In genomic region chr7:98344361-98344760, GRCm38 (mm10) we compare ENCODE assay signal across 9 mouse cellular contexts. TPM values are rescaled to one million over a fixed set of nuclear protein-coding genes. Genes with fewer than 3 reads are reported as not detected.
DNase-seq lines count a peak whose midpoint lies in the region; ATAC-seq and TF ChIP-seq lines count a peak whose summit lies in the region.
"Had no signal": no experiment of that assay in that cellular context is flagged by ENCODE, and none has a peak within 500 bp of the region (broad histone marks: within the 10 kb centered on the region; RNA-seq: fewer than 3 reads in every experiment).

No protein-coding gene starts in this region.

- in situ Hi-C loops in CH12.LX (cut with MboI; ENCODE audit: low pct_ligation_motif_present, low pct_unique_long_range_greater_than_20kb, low sequenced_read_pairs), result no loop called here

- H3K4me2 ChIP-seq in CH12.LX (ENCODE audit: insufficient read depth, low read depth, poor library complexity, severe bottlenecking), result no peak overlapping the region
- no peak overlapping the region for H3K4me2 ChIP-seq in lung, postnatal 0 days (replicated peaks; ENCODE audit: low read depth, low read length)
- H3K4me2 ChIP-seq: embryonic facial prominence, embryonic 13.5 days had no signal

- peaks cover 15% of the 10 kb centered on the region for H3K27me3 ChIP-seq in heart, embryonic 10.5 days (ENCODE audit: insufficient read depth, poor library complexity, severe bottlenecking)
- peaks cover 8% of the 10 kb centered on the region for H3K27me3 ChIP-seq in CH12.LX (replicated peaks)
- no peaks in the 10 kb centered on the region for H3K27me3 ChIP-seq in lung, postnatal 0 days (replicated peaks; ENCODE audit: insufficient read depth, low read length)

- H3K27ac ChIP-seq in heart, embryonic 10.5 days, result no peak overlapping the region
- H3K27ac ChIP-seq in CH12.LX (ENCODE audit: insufficient read depth, low read depth), result no peak overlapping the region
- no peak overlapping the region for H3K27ac ChIP-seq in lung, postnatal 0 days (ENCODE audit: low read length)
- H3K27ac ChIP-seq: embryonic facial prominence, embryonic 13.5 days had no signal

- H3K9ac ChIP-seq in CH12.LX (ENCODE audit: insufficient read depth, low read depth), result no peak overlapping the region
- no peak overlapping the region for H3K9ac ChIP-seq in lung, postnatal 0 days (replicated peaks; ENCODE audit: low read depth)
- H3K9ac ChIP-seq: embryonic facial prominence, embryonic 13.5 days had no signal

- dilution Hi-C loops in CH12.LX (cut with MboI; ENCODE audit: extremely low pct_ligation_motif_present, extremely low pct_unique_long_range_greater_than_20kb, low sequenced_read_pairs), result no loop called here

- peak; percentile 55 to 74 for TF ChIP-seq CTCF in CH12.LX (conservative IDR thresholded peaks at IDR 0.05 in 1 of 2, IDR thresholded peaks at IDR 0.05 in 1 of 2; ENCODE audit: low read depth in 2 of 2, low read length in 2 of 2)
- TF ChIP-seq CTCF in lung, postnatal 0 days (IDR thresholded peaks at IDR 0.05), result peak; percentile 77

- TF ChIP-seq POLR2A in CH12.LX (IDR thresholded peaks at IDR 0.05; ENCODE audit: low read depth, low read length), result no peak

- peak; percentile 57 for TF ChIP-seq RAD21 in CH12.LX (IDR thresholded peaks at IDR 0.05; ENCODE audit: low read depth, low read length)

- intact Hi-C loops in heart, postnatal 14 days (cut with DNase I), result loop anchor here (5.0 kb wide), 1 partner anchor 37 kb away; no protein-coding TSS in a partner anchor
- intact Hi-C loops in left cerebral cortex, postnatal 14 days (cut with DNase I), result loop anchor here (5.0 kb wide), 2 partner anchors 57 to 187 kb away; no protein-coding TSS in a partner anchor

- ATAC-seq in common myeloid progenitor, adult 5-6 weeks (replicated peaks; ENCODE audit: low read depth, poor library complexity, severe bottlenecking), result peak; percentile 59
- ATAC-seq in lung, postnatal 0 days, result peak; percentile 38; the same call in 1 of the 2 replicates

- no peaks in the 10 kb centered on the region for H3K36me3 ChIP-seq in heart, embryonic 10.5 days
- H3K36me3 ChIP-seq in CH12.LX (replicated peaks in 1 of 2; ENCODE audit: control insufficient read depth in 1 of 2, insufficient read depth in 1 of 2, low read length in 1 of 2), result no peaks in the 10 kb centered on the region
- no peaks in the 10 kb centered on the region for H3K36me3 ChIP-seq in lung, postnatal 0 days (ENCODE audit: insufficient read depth, low read length)

- WGBS in heart, embryonic 10.5 days, result 22% methylated on average over 3 of the region's 3 CpGs
- WGBS in lung, postnatal 0 days, result 16% methylated on average over 3 of the region's 3 CpGs

- peaks cover 17% of the 10 kb centered on the region for H3K4me1 ChIP-seq in heart, embryonic 10.5 days
- H3K4me1 ChIP-seq in CH12.LX (ENCODE audit: control insufficient read depth in 1 of 2, insufficient read depth in 2 of 2), result peaks cover 0 to 10% of the 10 kb centered on the region in 2 experiments; a peak in 2 of 4 replicates
- H3K4me1 ChIP-seq in lung, postnatal 0 days (ENCODE audit: insufficient read depth, low read depth, low read length), result 0 out of 2 replicates have a peak, but pooled peaks cover 3% of the 10 kb centered on the region
- H3K4me1 ChIP-seq: embryonic facial prominence, embryonic 13.5 days had no signal

- H3K4me3 ChIP-seq in heart, embryonic 10.5 days, result no peak overlapping the region
- no peak overlapping the region for H3K4me3 ChIP-seq in CH12.LX (replicated peaks in 1 of 3; ENCODE audit: low read depth in 2 of 3, low read length in 2 of 3, poor library complexity in 1 of 3)
- no peak overlapping the region for H3K4me3 ChIP-seq in lung, postnatal 0 days (ENCODE audit: low read depth, low read length)
- H3K4me3 ChIP-seq: embryonic facial prominence, embryonic 13.5 days had no signal

- TF ChIP-seq EP300 in CH12.LX (IDR thresholded peaks at IDR 0.05; ENCODE audit: low read length), result no peak
- TF ChIP-seq EP300 in lung, postnatal 0 days (IDR thresholded peaks at IDR 0.05), result no peak

- peak; percentile 53 to 66 for DNase-seq in heart, postnatal 14 days
- no peak for DNase-seq in heart, embryonic 10.5 days (ENCODE audit: low spot score)
- peak; percentile 53 for DNase-seq in 3T3-L1 (ENCODE audit: low read depth, low spot score)
- DNase-seq in CH12.LX (ENCODE audit: extremely low read depth), result peak; percentile 46
- peak; percentile 44 for DNase-seq in lung, postnatal 0 days (ENCODE audit: low spot score)
- peak; percentile 42 for DNase-seq in thymus, postnatal 0 days (ENCODE audit: low spot score)
- no peak for DNase-seq in left cerebral cortex, postnatal 14 days (ENCODE audit: low spot score in 2 of 2)

- H3K9me3 ChIP-seq in heart, embryonic 10.5 days, result no peaks in the 10 kb centered on the region
- H3K9me3 ChIP-seq in CH12.LX (replicated peaks; ENCODE audit: low read length), result no peaks in the 10 kb centered on the region
- no peaks in the 10 kb centered on the region for H3K9me3 ChIP-seq in lung, postnatal 0 days (ENCODE audit: low read length)
- H3K9me3 ChIP-seq: embryonic facial prominence, embryonic 13.5 days had no signal

- no peaks in the 10 kb centered on the region for H3K79me2 ChIP-seq in CH12.LX (replicated peaks; ENCODE audit: control insufficient read depth, extremely low read depth, insufficient read depth, poor library complexity, severe bottlenecking)

TF ChIP-seq in CH12.LX, 34 proteins besides CTCF, POLR2A, EP300 and RAD21:
- TF ChIP-seq MAX (IDR thresholded peaks at IDR 0.05; ENCODE audit: low read length), result 0 out of 2 replicates have a peak, but pooled peaks have one; percentile 27
- TF ChIP-seq CHD1 (IDR thresholded peaks at IDR 0.05; ENCODE audit: low read depth, low read length), result no peak
- TF ChIP-seq SMC3 (IDR thresholded peaks at IDR 0.05; ENCODE audit: low read depth, low read length), result peak; percentile 55

RNA-seq across cellular contexts. Expression of gene Tsku, which starts 16.8 kb away (rescaled TPM):
- 1 to 10 TPM; 4.0 to 4.4 TPM for total RNA-seq in heart, postnatal 14 days (2021)
- polyA plus RNA-seq in heart, embryonic 10.5 days (2016; fragmentation: Nextera tagmentation; extraction: Ambion mirVana), result 5.6 and 5.7 TPM in 2 replicates
- 2.1 and 3.9 TPM in 2 replicates for total RNA-seq in CH12.LX (2012; rRNA removed)
- total RNA-seq in CH12.LX (2014; rRNA removed), result 1.1 and 1.4 TPM in 2 replicates
- 3.0 and 3.9 TPM in 2 replicates for polyA plus RNA-seq in CH12.LX (2012; ENCODE audit: insufficient read length, low read depth)
- total RNA-seq in common myeloid progenitor, adult 5-6 weeks (2017), result not detected in 2 replicates
- polyA plus RNA-seq in lung, postnatal 0 days (2015; fragmentation: Nextera tagmentation; extraction: Ambion mirVana), result 8.6 and 9.1 TPM in 2 replicates
- 3.3 and 4.1 TPM in 2 replicates for polyA plus RNA-seq in thymus, postnatal 0 days (2015; fragmentation: Nextera tagmentation; extraction: Ambion mirVana)
- 1 to 10 TPM; 4.4 to 4.5 TPM for total RNA-seq in left cerebral cortex, postnatal 14 days (2021)

RNA-seq across cellular contexts. Expression of gene Acer3, which starts 23.4 kb away (rescaled TPM):
- 10 to 100 TPM in 1 of 2 experiments, 1 to 10 TPM in 1; 9.9 to 11.3 TPM for total RNA-seq in heart, postnatal 14 days (2021)
- 25.7 and 32.7 TPM in 2 replicates for polyA plus RNA-seq in heart, embryonic 10.5 days (2016; fragmentation: Nextera tagmentation; extraction: Ambion mirVana)
- total RNA-seq in CH12.LX (2012; rRNA removed) (14.4 TPM in 2 replicates), CH12.LX (2014; rRNA removed) (16.6 and 16.8 TPM in 2 replicates)
- polyA plus RNA-seq in CH12.LX (2012; ENCODE audit: insufficient read length, low read depth), result 10.7 and 11.5 TPM in 2 replicates
- total RNA-seq in common myeloid progenitor, adult 5-6 weeks (2017), result 24.0 and 25.4 TPM in 2 replicates
- polyA plus RNA-seq in lung, postnatal 0 days (2015; fragmentation: Nextera tagmentation; extraction: Ambion mirVana), result 33.1 and 43.4 TPM in 2 replicates
- polyA plus RNA-seq in thymus, postnatal 0 days (2015; fragmentation: Nextera tagmentation; extraction: Ambion mirVana), result 19.5 and 20.0 TPM in 2 replicates
- total RNA-seq in left cerebral cortex, postnatal 14 days (2021), result 10 to 100 TPM; 17.2 to 17.5 TPM

Comparison
In these comparisons a context has a peak if more than half of its experiments do, and no peak if none do; other contexts are left out.
1. DNase-seq: peak in heart, postnatal 14 days (2 of 2), 3T3-L1 (single experiment), CH12.LX (single experiment), lung, postnatal 0 days (single experiment) and thymus, postnatal 0 days (single experiment); none in heart, embryonic 10.5 days (single experiment) and left cerebral cortex, postnatal 14 days (0 of 2).